Mouse (Mus musculus): ENCODE results near the gene Rab21. TPM values are rescaled to one million over a fixed set of nuclear protein-coding genes. Genes with fewer than 3 reads are reported as not detected.

Rab21 gene
- total RNA-seq, 2 experiments from 2014 or later, result 58.1 to 58.4 TPM

DNA sequence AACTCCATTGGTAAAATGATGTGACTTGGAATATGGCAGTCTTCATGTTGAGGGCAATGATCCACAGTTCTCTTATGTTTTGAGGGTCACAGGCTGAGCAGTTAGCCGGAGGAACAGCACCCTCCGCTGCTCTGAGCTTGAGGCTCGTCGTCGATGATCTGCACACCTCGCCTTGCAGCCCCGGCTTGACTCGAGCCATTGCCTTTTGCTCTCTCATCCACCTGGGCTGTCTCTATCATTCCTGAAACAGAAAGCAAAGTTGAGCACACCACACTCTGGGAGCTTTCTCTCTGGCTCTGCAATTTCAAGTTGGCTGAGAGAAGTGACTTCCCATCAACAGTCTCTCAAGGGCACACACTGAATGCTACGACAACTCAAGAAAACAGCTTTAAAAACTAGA lies 24.7 kb downstream of the Rab21 start:
- DNase-seq (ENCODE audit: low spot score in 2 of 2), result no peak

DNA sequence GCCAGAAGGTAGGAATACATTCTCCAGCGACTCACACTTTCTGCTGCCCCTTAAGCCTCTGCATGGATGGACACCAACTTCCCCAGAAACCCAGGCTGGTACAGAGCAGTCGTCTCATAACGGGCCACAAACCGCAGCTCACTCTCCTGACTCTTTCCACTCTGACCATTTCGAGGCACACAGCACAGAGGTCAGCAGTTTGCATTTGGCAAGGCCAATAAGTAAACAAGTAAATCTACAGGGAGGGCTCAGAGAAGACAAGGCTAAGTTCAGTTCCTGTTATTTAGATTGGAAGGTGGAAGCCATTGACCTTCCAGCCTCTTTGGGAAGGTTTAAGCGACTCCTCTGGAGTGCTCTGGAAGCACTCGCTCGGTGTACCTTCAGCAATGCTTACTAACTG lies 26.5 kb downstream of the Rab21 start:
- no peak for DNase-seq (ENCODE audit: low spot score in 2 of 2)

DNA sequence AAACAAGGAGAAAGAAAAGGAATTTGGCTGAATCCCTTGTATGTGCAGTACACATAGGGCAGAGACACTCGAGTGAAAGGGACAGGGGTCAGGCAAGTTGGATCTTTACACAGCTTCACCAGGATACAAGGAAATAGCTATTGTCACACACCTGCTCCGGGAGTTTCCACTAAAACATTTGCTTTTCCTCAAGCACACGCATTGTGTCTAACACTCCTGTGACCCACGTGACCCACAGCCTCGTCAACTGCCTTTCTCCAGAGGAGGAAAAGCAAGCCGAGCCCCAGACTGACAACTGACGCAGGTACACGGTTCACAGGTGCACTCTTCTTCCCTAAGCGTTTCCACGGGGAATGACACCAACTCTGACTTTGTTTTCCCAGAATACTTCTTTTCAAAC lies 31.2 kb downstream of the Rab21 start:
- no peak for DNase-seq (ENCODE audit: low spot score in 2 of 2)

DNA sequence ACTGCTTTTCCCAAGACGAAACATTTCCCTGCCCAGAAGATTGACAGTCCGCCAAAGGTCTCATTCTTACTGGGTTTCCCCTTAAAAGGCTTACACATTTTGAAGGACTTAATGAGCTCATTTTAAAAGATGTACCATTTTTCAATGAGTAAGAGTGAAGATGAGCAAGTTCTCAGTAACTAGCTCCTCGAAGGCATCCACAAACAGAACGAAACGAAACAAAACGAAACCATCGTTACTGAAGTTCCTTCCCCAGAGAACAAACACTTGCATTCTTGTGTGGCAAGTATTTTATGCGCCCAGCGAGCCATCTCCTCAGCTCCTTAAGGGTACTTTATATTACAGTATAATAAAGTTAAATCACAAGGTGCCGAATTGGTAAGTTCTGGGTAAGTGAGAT lies 34.0 kb downstream of the Rab21 start:
- DNase-seq (ENCODE audit: low spot score in 2 of 2), result no peak

DNA sequence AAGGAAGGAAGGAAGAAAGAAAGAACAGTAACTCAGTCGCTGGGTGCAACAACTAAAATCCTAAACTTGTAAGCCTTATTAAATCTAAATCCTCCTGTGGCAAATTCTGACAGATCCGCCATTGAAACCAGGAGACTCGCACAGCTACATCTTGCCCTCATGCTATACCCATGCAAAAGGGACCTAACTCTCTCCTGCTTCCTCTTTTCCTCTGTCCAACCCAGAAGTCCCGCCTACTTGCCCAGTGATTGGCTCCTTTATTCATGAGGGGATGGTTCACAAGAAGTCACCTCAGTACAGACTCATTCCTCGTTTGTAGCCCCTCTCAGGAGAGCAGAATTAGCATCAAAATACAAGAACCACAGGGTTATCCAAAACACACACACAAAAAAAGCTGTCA lies 43.7 kb downstream of the Rab21 start:
- DNase-seq (ENCODE audit: low spot score in 2 of 2), result no peak

DNA sequence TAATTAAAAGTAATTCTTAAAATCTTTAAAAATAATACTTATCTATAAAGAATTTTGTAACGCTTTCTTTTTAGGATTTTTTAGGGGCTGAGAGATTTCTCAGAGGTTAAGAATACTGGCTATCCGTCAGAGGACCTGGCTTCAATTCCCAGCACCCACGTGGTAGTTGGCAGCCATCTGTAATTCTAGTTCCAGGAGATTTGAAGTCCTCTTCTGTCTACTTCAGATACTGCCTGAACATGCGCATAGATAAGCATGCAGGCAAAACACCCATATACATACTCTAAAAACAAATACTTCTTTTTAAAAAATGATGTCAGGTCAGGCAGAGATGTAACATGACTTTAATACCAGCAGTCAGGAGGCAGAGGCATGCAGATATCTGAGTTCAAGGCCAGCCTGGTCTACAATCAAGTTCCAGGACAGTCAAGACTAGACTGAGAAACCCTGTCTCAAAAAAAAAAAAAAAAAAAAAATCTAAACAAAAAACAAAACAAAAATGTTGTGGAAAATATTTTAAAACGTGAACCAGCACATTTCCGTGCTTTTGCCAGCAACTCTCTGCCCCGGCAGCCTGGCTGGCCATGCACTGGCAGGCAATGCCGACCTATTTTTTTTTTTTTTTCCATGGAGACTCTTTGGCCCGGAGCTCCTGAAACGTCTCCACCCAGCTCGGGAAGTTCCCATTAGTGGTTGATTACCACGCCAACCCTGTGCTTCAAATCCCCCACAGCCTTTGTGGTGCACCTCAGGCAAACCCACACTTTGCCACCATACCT lies 44.6 kb downstream of the Rab21 start:
- DNase-seq (ENCODE audit: low spot score in 2 of 2), result no peak

DNA sequence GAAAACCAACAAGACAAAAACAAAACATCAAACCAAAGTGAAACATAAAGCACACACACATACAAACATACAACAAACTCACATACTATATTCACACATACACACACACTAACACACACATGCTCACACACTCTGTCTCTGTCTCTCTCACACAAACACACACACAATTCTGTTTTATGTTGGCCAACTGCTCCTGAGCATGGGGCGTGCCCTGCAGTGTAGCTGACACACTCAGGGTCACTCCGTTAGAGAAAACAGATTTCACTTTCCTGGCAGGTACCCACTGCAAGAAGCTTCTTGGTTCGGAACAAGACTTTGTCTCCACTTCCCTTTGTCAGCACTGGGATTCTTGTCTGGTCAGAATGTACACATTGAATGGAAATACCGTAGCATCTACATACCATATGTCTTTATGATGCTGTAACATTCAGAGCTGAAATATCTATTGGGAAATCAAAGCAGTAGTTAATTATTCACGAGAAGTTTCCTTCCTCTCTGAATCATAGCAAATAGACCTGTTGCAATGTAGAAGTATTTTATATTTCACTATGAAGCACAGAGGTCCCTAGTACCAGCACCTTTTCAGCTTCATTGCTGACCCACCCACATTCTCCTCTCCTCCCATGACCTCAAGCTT lies 52.4 kb downstream of the Rab21 start:
- DNase-seq (ENCODE audit: low spot score in 2 of 2), result no peak

DNA sequence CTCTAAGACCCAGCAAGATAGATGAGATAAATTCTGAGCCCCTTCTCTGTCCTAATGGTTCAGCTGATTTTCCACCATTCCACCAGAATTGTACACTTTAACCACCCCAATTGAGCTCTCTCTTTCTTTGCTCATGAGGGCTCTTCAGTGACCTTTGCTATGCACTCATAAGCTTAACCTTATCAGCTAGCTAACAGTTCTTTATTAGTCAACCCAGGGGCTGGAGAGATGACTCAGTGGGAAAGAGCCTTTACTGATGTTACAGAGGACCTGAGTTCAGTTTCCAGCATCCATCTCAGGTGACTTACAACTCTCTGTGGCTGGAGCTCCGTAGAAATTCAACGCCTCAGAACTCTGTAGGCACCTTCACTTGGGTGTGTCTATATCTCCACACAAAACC lies 53.1 kb downstream of the Rab21 start:
- DNase-seq (ENCODE audit: low spot score in 2 of 2), result no peak

DNA sequence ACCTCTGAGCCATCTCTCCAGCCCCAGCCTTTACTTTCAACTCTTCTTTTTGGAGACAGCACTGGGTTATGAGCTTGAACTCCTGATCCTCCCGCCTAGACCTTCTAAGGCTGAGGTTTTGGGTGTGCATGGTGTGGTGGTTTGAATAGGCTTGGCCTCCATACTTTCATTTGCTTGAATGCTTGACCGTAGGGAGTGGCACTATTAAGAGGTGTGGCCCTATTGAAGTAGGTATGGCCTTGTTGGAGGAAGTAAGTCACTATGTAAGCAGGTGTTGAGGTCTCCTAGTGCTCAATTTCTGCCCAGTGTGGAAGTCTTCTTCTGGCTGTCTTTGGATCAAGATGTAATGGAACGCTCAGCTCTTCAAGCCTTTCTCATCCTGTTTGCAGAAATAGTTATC lies 54.0 kb downstream of the Rab21 start:
- no peak for DNase-seq (ENCODE audit: low spot score in 2 of 2)

DNA sequence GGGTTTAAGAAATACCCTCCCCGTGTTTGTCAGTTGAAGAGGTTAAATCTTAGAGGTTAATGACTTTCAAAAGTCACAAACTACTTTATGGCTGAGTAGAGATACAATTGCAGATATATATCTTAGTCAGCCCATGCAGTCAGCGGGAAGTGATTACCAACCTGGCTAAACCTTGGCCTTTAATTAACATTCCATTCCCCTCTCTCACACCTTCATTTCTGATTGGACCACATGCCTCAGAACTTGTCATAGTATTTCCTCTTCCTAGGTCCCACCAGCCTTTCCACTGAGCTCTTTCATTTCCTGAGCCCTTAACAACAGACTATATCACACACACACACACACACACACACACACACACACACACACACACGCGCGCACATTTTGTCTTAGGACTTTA lies 59.2 kb downstream of the Rab21 start:
- DNase-seq (ENCODE audit: low spot score in 2 of 2), result no peak

DNA sequence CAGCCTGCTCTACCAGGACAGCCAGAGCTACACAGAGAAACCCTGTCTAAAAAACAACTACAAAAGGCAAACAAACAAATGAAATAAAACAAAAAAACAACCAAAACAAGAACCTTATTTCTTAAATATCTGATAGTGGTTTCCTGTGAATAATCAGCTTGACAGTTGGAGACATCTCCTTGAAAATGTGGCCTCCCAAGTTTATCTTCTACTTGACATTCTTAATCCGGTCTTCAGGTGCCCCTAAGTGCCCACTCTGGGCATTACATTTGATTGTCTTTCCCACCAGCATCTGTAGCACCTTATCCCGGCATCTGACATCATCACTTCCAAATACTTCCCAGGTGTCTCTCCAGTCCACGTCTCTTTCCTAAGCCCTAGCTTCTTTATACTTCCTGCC lies 61.9 kb downstream of the Rab21 start:
- DNase-seq (ENCODE audit: low spot score in 2 of 2), result no peak

DNA sequence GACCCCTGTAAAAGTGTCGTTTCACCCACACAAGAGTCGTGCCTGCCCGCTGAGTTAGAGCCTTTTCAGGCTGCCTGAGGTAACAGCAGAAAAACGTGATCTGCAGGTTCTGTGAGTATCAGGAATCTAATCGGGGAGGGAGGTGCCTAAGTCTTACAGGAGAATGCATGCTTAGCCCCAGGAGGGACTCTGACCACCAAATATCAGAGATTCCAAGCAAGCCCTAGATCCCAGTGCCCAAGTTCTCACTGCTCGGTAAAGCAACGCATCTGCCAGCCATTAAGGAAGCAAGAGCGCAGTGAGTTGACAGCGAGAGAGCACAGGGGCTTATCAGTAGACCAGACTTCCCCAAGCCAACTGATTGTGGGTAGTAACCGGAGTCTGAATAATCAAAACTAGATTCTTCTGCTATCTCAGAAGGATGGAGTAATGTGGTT lies 63.1 kb downstream of the Rab21 start:
- no peak for DNase-seq (ENCODE audit: low spot score in 2 of 2)

DNA sequence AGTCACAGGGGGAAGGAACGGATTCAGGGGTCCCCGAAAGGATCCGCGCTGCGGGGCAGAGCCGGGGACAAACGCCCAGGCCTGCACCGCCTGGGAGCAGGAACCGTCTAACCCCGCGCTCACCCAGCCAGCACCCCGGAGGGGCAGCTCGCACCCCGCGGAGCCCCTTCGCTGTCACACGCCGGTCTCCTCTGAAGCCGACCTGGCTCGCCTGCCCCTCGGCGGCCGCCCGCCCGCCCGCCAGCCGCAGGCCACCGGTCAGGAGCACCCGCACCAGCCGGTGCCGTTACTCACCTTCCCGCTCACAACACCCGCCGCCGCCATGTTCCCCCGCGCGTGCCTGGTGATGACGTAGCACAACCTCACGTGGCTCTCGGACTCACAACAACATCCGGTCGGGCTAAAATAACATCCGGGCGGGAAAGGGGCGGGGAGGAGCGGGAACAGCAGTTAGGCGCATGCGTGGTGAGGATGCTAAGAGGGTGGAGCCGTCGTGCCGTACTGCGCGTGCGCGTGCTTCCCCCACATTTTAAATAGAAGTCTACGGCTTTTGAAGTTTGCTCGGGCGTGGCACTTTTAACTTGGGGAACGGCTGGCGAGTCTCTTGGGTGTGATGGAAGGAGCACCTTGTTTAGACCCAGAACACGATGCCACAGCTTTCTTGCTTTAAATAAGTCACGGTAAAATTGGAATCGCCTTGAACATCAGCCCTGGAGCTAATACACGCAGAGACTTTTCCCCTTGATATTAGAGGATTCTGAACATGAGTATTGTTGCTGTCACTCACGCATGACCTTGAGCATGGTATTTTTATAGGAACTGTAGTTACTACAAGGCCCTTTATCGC lies 64.1 kb downstream of the Rab21 start, which contains the start of gene Tbc1d15:
Gene Tbc1d15, minus strand, starts transcription at position 380 of the 847 bp plus-strand sequence.
- peak; percentile 96 to 99 for DNase-seq (ENCODE audit: low spot score in 2 of 2)

DNA sequence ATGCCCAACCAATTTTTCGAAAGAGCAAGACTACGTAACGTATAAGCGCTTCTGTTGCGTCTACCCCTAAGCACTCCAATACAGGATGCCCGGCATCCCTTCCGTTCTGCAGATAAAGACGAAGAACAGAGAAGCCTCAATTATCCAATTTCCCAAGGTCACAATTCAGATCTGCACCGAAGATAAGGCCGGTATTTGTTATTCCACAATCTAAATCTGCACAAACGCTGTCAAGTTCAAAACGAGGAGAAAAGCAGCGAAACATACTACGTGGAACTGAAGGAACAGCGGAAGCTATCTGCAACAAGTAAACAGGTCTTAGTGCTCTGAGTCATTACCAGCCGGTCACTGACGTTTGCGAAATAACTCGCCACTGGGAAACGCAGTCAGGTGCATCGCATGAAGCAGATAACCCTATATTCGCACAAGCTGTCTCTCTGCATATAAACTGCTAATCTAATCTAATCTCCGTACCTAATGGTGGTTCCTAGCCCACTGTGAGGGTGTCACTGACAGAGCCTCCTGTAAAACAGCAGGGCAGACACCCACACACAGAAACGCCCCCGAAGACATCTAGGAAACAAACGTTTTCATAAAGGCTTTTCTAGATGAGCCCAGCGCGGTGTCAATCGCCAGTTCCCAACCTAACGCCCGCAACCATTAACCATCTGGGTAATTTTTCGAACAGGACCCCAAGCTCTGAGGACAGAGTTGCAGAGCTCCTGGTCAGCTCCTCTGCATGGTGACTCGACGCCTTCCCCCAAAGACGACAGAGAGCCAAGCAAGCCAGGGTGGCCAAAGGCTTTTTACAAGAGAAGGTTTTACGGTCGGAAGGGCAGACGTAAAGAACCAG lies 64.9 kb downstream of the Rab21 start:
- peak in 1 of 2 experiments; percentile 30 for DNase-seq (ENCODE audit: low spot score in 2 of 2)

DNA sequence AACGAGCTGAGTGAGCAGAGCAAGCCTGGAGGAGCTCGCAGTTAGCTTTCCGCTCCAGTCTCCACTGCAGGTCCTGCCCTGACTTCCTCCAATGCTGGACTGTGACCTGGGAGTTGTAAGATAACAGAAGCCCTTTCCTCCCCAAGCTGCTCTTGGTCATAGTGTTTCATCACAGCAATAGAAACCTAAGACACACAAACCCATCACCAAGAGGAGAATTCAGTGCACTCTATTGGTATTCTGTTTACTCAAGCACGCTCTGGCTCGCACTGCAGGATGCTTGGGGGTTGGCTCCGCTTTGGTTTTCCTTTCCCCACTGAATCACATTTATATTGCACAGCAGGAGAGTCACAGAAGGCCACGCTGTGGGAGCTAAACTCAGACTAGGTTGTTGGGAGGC lies 67.4 kb downstream of the Rab21 start:
- DNase-seq (ENCODE audit: low spot score in 2 of 2), result no peak

DNA sequence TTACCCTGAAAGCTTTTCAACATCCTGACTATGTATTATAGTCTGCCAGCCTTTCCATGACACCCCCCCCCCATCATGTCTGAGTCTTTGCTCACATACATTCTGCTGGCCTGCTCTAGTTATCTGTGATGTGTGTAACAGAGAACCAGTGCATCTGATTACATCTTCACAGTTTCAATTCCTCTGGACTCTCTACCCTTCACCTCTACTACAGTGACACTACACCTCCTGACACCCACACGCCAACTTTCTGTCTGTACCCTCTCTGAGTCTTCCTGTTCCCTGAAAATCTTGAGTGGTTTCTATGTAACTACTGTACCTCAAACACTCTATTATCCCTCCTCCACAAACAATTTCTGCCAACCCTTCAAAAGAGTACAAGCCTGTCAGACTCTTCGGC lies 69.9 kb downstream of the Rab21 start:
- no peak for DNase-seq (ENCODE audit: low spot score in 2 of 2)

DNA sequence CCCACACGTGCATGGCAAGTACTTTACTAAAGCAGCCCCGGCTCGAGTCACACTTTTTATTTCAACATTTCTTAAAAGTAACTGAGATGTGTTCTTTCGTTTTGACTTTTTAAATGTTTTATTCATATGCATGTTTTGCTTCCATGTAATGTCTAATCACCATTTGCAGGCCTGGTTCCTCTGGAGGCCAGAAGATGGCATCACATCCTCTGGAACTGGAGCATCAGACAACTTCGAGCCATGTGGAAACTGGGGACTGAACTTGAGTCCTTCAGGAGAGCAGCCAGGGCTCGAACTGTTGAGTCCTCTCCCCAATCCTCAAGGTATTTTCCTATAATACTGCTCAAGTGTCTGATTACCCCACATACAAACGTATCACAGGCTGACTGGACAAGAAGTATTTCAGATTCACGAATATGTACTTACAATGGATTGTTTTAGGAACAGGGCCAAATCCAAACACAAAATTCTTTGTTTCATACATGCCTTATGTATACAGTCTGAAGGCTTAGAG lies 74.3 kb downstream of the Rab21 start:
- DNase-seq (ENCODE audit: low spot score in 2 of 2), result no peak

DNA sequence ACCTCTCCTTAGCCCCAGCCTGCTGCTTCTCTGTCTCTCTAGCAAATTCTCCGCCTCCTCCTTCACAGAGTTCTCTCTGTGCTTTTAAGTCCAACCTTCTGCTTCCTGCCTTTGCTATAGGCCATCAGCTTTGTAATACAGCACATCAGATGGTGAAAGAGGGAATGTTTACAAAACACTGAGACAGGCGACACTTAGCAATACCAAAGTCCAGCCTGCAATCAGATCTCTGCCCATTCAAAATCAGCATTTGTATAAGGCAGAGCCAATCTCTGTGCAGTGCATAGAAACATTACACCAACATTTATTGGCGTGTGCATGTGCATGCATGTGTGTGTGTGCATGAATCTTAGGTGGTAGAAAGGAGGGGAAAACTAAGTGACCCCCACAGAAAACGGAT lies 77.5 kb downstream of the Rab21 start:
- DNase-seq (ENCODE audit: low spot score in 2 of 2), result no peak

Measured in layer of hippocampus, adult 18-20 months (tissue).